Mouse (Mus musculus) stomach, postnatal 0 days (tissue): Measurements from ENCODE around the gene Ext2.

Source experiments
- CTCF ChIP-seq: IDR thresholded peaks from 2 replicates; pipeline ENCODE4 v1.5.1; 2016; ENCODE audit warnings: antibody characterized with exemption, low read depth, mild to moderate bottlenecking, moderate library complexity
- EP300 ChIP-seq: optimal IDR thresholded peaks from 2 replicates; pipeline ENCODE3; 2016; ENCODE audit warnings: antibody characterized with exemption

- TF ChIP-seq EP300 (no peak), CTCF (peak; percentile 44)
These were observed 15.7 kb downstream of the Ext2 start for GRCm38 (mm10) chr2:93806487-93807201.
